Mouse (Mus musculus) liver, embryonic 15.5 days (tissue): ENCODE data around the gene Kif5c. TPM values are rescaled to one million over a fixed set of nuclear protein-coding genes. Genes with fewer than 3 reads are reported as not detected.

Experiments used
- ATAC-seq: fragments of 200-750 bp; cut with Nextera tagmentation; 2 replicates; pipeline ENCODE4 v1.8.0; 2017; ENCODE audit warnings: moderate number of reproducible peaks, mild to moderate bottlenecking, moderate library complexity; ENCODE audit not compliant: insufficient read depth
- H3K27ac ChIP-seq: fragments of 300-500 bp; sonication (generic); replicated peaks from 2 replicates; pipeline ENCODE4 v1.5.1; 2015; ENCODE audit warnings: mild to moderate bottlenecking, inconsistent platforms
- H3K27me3 ChIP-seq: fragments of 300-500 bp; sonication (generic); 2 replicates; pipeline ENCODE4 v1.6.1; 2015; ENCODE audit warnings: mild to moderate bottlenecking, inconsistent platforms
- H3K36me3 ChIP-seq: fragments of 300-500 bp; sonication (generic); replicated peaks from 2 replicates; pipeline ENCODE4 v1.6.1; 2015; ENCODE audit warnings: moderate library complexity, mild to moderate bottlenecking, inconsistent platforms
- H3K4me1 ChIP-seq: fragments of 300-500 bp; sonication (generic); replicated peaks from 2 replicates; pipeline ENCODE4 v1.6.1; 2015; ENCODE audit warnings: inconsistent platforms
- H3K4me2 ChIP-seq: fragments of 300-500 bp; sonication (generic); 2 replicates; pipeline ENCODE4 v1.6.1; 2015; ENCODE audit warnings: moderate library complexity, mild to moderate bottlenecking, inconsistent platforms
- H3K4me3 ChIP-seq: fragments of 300-500 bp; sonication (generic); replicated peaks from 2 replicates; pipeline ENCODE4 v1.5.1; 2015; ENCODE audit warnings: mild to moderate bottlenecking, inconsistent platforms
- H3K9ac ChIP-seq: fragments of 300-500 bp; sonication (generic); 2 replicates; pipeline ENCODE4 v1.6.1; 2015; ENCODE audit warnings: moderate library complexity, mild to moderate bottlenecking, inconsistent platforms
- H3K9me3 ChIP-seq: fragments of 300-500 bp; sonication (generic); replicated peaks from 2 replicates; pipeline ENCODE4 v1.6.1; 2016; ENCODE audit warnings: inconsistent platforms
- WGBS: fragments of 180-500 bp; shearing (Covaris S2); methylation state at CpG from one replicate; pipeline ENCODE4 v1.1.7; 2015; ENCODE audit warnings: mixed read lengths; ENCODE audit not compliant: insufficient replicate concordance; 5-methylcytosine and 5-hydroxymethylcytosine counted together
- polyA plus RNA-seq: library from polyadenylated mRNA; unstranded; fragments of >200 nt; fragmentation: Nextera tagmentation; extraction: Ambion mirVana; gene quantifications from 2 replicates; pipeline ENCODE4 v1.2.1, GENCODE M21; 2015

The Kif5c gene
- polyA plus RNA-seq, 1 experiment from 2014 or later, result 0.17 TPM

- no peak overlapping the region for H3K4me3 ChIP-seq
- no peaks in the 10 kb centered on the region for H3K9me3 ChIP-seq
- no peak overlapping the region for H3K4me2 ChIP-seq
- no peaks in the 10 kb centered on the region for H3K27me3 ChIP-seq
- H3K27ac ChIP-seq, result no peak overlapping the region
- no peak overlapping the region for H3K9ac ChIP-seq
- WGBS, result 67% methylated on average over 14 of the region's 14 CpGs
- no peak for ATAC-seq
- no peaks in the 10 kb centered on the region for H3K36me3 ChIP-seq
- H3K4me1 ChIP-seq, result 0 out of 2 replicates have a peak, but pooled peaks cover 2% of the 10 kb centered on the region
Measured at GRCm38 (mm10) chr2:49748628-49749342, 129.7 kb downstream of the Kif5c start.

- Histone ChIP-seq H3K4me2 (no peak overlapping the region), H3K27ac (no peak overlapping the region), H3K9me3 (no peaks in the 10 kb centered on the region), H3K4me1 (0 out of 2 replicates have a peak, but pooled peaks cover under 1% of the 10 kb centered on the region), H3K9ac (no peak overlapping the region), H3K36me3 (no peaks in the 10 kb centered on the region), H3K4me3 (no peak overlapping the region), H3K27me3 (no peaks in the 10 kb centered on the region)
- WGBS, result 54% methylated on average over 11 of the region's 11 CpGs
- ATAC-seq, result no peak
Measured at GRCm38 (mm10) chr2:49749730-49750576, 130.9 kb downstream of the Kif5c start.

DNA sequence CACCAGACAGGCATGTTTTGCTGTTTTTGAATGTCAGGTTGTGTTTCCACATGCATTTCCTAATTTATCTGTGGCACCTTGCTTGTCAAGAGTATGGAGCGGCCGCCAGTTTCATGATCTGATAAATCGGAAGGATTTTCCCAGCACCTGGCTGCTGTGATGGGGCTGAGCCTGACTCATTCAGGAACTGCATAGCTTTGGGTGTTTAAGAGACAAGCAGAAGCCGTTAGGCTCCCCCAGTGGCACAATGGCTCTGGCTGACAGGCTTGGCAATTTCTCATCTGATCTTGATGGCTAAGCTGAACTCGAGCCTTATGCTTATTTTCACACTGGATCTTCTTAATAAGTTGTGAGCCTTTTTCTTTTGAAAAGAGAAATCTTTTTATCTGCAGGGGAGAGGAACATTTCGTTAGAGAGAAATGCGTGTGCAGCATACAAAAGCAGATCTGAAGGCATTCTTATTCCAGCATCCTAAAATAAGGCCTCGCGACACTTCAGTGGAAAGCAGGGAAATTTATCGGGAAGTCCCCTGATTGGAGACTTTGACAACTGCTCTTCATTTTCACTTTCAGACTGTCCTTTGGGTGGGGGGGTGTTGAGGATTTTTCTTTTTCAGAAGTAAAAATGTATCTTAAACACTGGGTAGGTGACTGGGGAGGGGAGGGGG lies 132.6 kb downstream of the Kif5c start:
- no peaks in the 10 kb centered on the region for H3K4me1 ChIP-seq
- no peak overlapping the region for H3K4me3 ChIP-seq
- no peaks in the 10 kb centered on the region for H3K36me3 ChIP-seq
- H3K27me3 ChIP-seq, result no peaks in the 10 kb centered on the region
- WGBS, result 70% methylated on average over 10 of the region's 10 CpGs
- H3K27ac ChIP-seq, result no peak overlapping the region
- no peak for ATAC-seq
- no peak overlapping the region for H3K4me2 ChIP-seq
- H3K9me3 ChIP-seq, result no peaks in the 10 kb centered on the region
- no peak overlapping the region for H3K9ac ChIP-seq

- no peak overlapping the region for H3K4me3 ChIP-seq
- H3K4me2 ChIP-seq, result no peak overlapping the region
- WGBS, result 70% methylated on average over 8 of the region's 8 CpGs
- no peaks in the 10 kb centered on the region for H3K4me1 ChIP-seq
- no peak overlapping the region for H3K9ac ChIP-seq
- no peak overlapping the region for H3K27ac ChIP-seq
- no peaks in the 10 kb centered on the region for H3K27me3 ChIP-seq
- ATAC-seq, result no peak
- H3K9me3 ChIP-seq, result no peaks in the 10 kb centered on the region
- no peaks in the 10 kb centered on the region for H3K36me3 ChIP-seq
Measured at GRCm38 (mm10) chr2:49752211-49752607, 133.1 kb downstream of the Kif5c start.

DNA sequence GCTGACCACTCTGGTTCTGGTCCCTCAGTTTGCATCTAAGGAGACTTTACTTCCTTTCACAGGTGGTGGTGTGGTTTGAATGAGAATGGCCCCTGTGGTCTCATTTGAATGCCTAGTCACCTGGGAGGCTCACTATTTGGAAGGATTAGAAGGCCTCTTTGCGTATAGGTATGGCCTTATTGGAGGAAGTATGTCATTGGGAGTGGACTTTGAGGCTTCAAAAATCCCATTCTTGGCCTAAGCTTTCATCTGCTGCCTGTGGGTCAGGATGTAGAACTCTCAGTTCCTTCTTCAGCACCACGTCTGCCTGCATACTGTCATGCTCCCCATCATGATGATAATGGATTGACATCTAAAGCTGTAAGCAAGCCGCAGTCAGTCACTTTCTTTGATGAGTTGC lies 134.0 kb downstream of the Kif5c start:
- Histone ChIP-seq H3K4me3 (no peak overlapping the region), H3K4me1 (no peaks in the 10 kb centered on the region), H3K9ac (no peak overlapping the region), H3K27ac (no peak overlapping the region), H3K9me3 (no peaks in the 10 kb centered on the region), H3K27me3 (no peaks in the 10 kb centered on the region), H3K36me3 (no peaks in the 10 kb centered on the region), H3K4me2 (no peak overlapping the region)
- no peak for ATAC-seq
- 63% methylated on average over 3 of the region's 3 CpGs for WGBS

DNA sequence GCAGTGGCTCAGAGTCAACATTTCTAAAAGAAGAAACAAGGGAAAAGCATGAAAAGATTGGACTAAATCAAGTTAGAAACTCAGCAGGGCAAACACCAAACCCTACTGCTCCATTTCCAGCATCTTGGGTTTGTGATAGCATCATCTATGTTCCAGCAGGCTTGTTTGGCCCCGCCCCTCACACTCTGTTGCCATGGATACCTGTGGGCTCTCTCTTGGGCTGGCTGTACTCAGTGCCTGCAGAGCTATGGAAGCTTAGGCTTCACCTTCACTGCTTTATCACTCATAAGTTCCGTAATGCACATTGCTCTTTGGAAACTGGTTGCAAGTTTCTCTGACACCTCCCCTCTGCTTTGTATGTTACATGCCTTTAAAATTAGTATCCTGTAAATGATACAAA lies 136.0 kb downstream of the Kif5c start:
- no peaks in the 10 kb centered on the region for H3K4me1 ChIP-seq
- H3K9me3 ChIP-seq, result no peaks in the 10 kb centered on the region
- H3K27ac ChIP-seq, result no peak overlapping the region
- H3K9ac ChIP-seq, result no peak overlapping the region
- WGBS, result 38% methylated on average over 2 of the region's 2 CpGs
- no peaks in the 10 kb centered on the region for H3K27me3 ChIP-seq
- no peaks in the 10 kb centered on the region for H3K36me3 ChIP-seq
- H3K4me3 ChIP-seq, result no peak overlapping the region
- no peak overlapping the region for H3K4me2 ChIP-seq
- ATAC-seq, result no peak

DNA sequence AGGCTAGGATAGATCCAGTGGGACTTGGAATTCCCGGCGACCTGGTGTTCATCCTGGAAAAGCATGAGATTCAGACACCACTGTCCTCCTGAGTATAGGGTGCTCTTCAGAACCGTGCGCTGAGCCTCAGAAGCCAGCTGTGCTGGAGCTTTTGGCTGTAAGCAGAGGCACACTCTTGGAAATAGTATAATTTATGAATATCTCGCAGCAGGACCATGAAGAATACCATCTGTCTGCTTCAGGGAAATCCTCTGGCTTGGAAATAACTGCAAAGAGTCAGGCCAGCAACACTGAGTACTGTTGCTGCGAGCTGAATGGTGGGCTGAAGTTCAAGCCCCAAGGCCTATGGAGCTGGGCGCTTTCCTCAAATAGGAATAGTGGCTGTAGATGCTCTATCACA lies 138.5 kb downstream of the Kif5c start:
- H3K9me3 ChIP-seq, result no peaks in the 10 kb centered on the region
- H3K27ac ChIP-seq, result no peak overlapping the region
- no peaks in the 10 kb centered on the region for H3K4me1 ChIP-seq
- no peaks in the 10 kb centered on the region for H3K36me3 ChIP-seq
- no peaks in the 10 kb centered on the region for H3K27me3 ChIP-seq
- H3K9ac ChIP-seq, result no peak overlapping the region
- H3K4me2 ChIP-seq, result no peak overlapping the region
- ATAC-seq, result no peak
- H3K4me3 ChIP-seq, result no peak overlapping the region
- 70% methylated on average over 7 of the region's 7 CpGs for WGBS

DNA sequence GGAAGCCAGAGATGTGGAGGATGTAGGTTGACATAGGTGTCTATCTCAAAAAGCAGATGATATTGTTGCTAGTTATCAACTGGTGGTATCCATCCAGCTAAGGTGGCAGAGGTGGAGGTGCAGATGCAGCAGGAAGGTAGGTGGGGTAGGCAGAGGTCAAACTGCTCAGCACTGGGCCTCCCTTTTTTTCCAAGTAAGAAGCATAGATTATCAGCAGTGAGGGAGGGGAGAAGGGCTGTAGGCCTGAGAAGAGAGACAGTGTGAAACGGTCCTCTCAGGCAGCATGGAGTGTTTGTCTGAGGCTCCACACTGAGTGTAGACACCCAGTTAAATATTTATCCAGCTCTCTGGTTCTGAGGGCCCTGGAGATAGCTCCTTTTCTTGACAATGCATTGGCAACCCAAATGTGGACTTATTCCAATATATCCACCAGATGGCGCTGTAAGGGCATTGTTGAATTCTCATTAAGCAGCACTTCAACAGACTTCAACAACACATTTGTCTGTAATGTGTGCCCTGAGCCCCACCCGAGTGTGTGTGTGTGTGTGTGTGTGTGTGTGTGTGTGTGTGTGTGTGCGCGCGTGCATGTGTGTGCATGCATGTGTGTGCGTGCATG lies 145.3 kb downstream of the Kif5c start:
- ATAC-seq, result no peak; the same call in 1 of the 2 replicates

GRCm38 (mm10) chr2:49768916-49769315 lies 149.8 kb downstream of the Kif5c start:
- no peaks in the 10 kb centered on the region for H3K9me3 ChIP-seq
- H3K9ac ChIP-seq, result no peak overlapping the region
- no peaks in the 10 kb centered on the region for H3K27me3 ChIP-seq
- no peak overlapping the region for H3K4me3 ChIP-seq
- H3K4me2 ChIP-seq, result no peak overlapping the region
- H3K27ac ChIP-seq, result no peak overlapping the region
- H3K4me1 ChIP-seq, result peaks cover 34% of the 10 kb centered on the region
- ATAC-seq, result no peak
- H3K36me3 ChIP-seq, result no peaks in the 10 kb centered on the region
- 61% methylated on average over 2 of the region's 2 CpGs for WGBS

More for the DNA sequence above, 145.3 kb downstream of the Kif5c start:
- no peak overlapping the region for H3K9ac ChIP-seq
- H3K27ac ChIP-seq, result no peak overlapping the region
- WGBS, result 35% methylated on average over 7 of the region's 7 CpGs
- no peaks in the 10 kb centered on the region for H3K27me3 ChIP-seq
- H3K4me1 ChIP-seq, result no peaks in the 10 kb centered on the region
- no peaks in the 10 kb centered on the region for H3K9me3 ChIP-seq
- no peak overlapping the region for H3K4me3 ChIP-seq
- no peak overlapping the region for H3K4me2 ChIP-seq
- H3K36me3 ChIP-seq, result no peaks in the 10 kb centered on the region

DNA sequence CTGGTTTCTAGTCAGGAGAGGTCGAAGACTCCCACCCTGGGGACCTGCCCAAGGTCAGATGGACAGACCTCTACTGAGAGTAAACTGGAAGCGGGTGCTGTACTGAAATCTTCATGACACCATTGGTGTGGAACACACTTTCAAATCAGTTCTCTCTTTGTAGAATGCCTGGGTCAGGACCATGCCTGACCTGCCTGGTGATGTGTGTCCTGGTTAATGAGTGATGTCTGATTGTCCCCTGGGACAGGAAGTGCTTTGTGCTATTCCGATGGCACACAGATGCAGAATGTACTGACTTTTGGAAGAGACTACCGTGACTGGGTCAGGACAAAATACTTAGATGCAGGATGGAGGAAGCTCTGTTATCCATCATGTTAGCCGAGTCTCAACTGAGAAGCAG lies 151.3 kb downstream of the Kif5c start:
- Histone ChIP-seq H3K9ac (no peak overlapping the region), H3K36me3 (no peaks in the 10 kb centered on the region), H3K9me3 (no peaks in the 10 kb centered on the region), H3K27me3 (no peaks in the 10 kb centered on the region), H3K27ac (no peak overlapping the region), H3K4me3 (no peak overlapping the region), H3K4me2 (no peak overlapping the region), H3K4me1 (peaks cover 49% of the 10 kb centered on the region)
- 70% methylated on average over 5 of the region's 5 CpGs for WGBS
- no peak for ATAC-seq

- ATAC-seq, result no peak
- WGBS, result 24% methylated on average over 11 of the region's 11 CpGs
Measured at GRCm38 (mm10) chr2:49771172-49771571, 152.1 kb downstream of the Kif5c start.

More at GRCm38 (mm10) chr2:49771172-49771571, 152.1 kb downstream of the Kif5c start:
- H3K4me3 ChIP-seq, result no peak overlapping the region
- peak overlapping the region; percentile 31; the same call in 1 of the 2 replicates for H3K4me2 ChIP-seq
- no peaks in the 10 kb centered on the region for H3K36me3 ChIP-seq
- H3K27ac ChIP-seq, result no peak overlapping the region
- no peak overlapping the region for H3K9ac ChIP-seq
- H3K9me3 ChIP-seq, result no peaks in the 10 kb centered on the region
- H3K27me3 ChIP-seq, result no peaks in the 10 kb centered on the region
- peaks cover 53% of the 10 kb centered on the region for H3K4me1 ChIP-seq
